Mouse (Mus musculus) C2C12 (cell line): Measurements from ENCODE around the gene Umad1. TPM values are rescaled to one million over a fixed set of nuclear protein-coding genes. Genes with fewer than 3 reads are reported as not detected.

ENCODE experiments used
- H3K27me3 ChIP-seq: one replicate; pipeline ENCODE4 v1.6.1; 2011; ENCODE audit not compliant: control insufficient read depth, insufficient read depth, insufficient read length
- H3K36me3 ChIP-seq: one replicate; pipeline ENCODE4 v1.6.1; 2011; ENCODE audit not compliant: control insufficient read depth, insufficient read depth
- H3K4me3 ChIP-seq: one replicate; pipeline ENCODE4 v1.5.1; 2011; ENCODE audit warnings: mild to moderate bottlenecking, control low read depth; ENCODE audit not compliant: poor library complexity, insufficient read depth, severe bottlenecking
- H3K79me2 ChIP-seq: one replicate; pipeline ENCODE4 v1.6.1; 2011; ENCODE audit not compliant: control insufficient read depth, insufficient read depth
- H3K79me3 ChIP-seq: one replicate; pipeline ENCODE4 v1.6.1; 2011; ENCODE audit warnings: low read depth, control low read depth
- H3ac ChIP-seq: one replicate; pipeline ENCODE3; 2011; ENCODE audit warnings: low read depth; ENCODE audit not compliant: control insufficient read depth, insufficient read length
- CEBPB ChIP-seq: IDR thresholded peaks from one replicate; pipeline ENCODE4 v1.6.1; 2011; ENCODE audit warnings: low read depth, mild to moderate bottlenecking, control low read depth, moderate library complexity
- CTCF ChIP-seq: IDR thresholded peaks from one replicate; pipeline ENCODE4 v1.5.1; 2011; ENCODE audit not compliant: control insufficient read depth, insufficient read depth, insufficient read length
- FOSL1 ChIP-seq: IDR thresholded peaks from one replicate; pipeline ENCODE4 v1.8.0; 2011; ENCODE audit warnings: mild to moderate bottlenecking, low read length; ENCODE audit not compliant: poor library complexity, insufficient read depth, severe bottlenecking
- MAX ChIP-seq: IDR thresholded peaks from one replicate; pipeline ENCODE4 v1.6.1; 2011; ENCODE audit warnings: mild to moderate bottlenecking, control low read depth
- MYOD1 ChIP-seq: IDR thresholded peaks from one replicate; pipeline ENCODE4 v1.6.1; 2011; ENCODE audit warnings: low read depth; ENCODE audit not compliant: control insufficient read depth, insufficient read length
- MYOG ChIP-seq: IDR thresholded peaks from one replicate; pipeline ENCODE4 v1.6.1; 2011; ENCODE audit not compliant: control insufficient read depth, insufficient read length; ENCODE audit errors: extremely low read depth
- USF1 ChIP-seq: IDR thresholded peaks from one replicate; pipeline ENCODE4 v1.6.1; 2011; ENCODE audit warnings: low read depth, mild to moderate bottlenecking, control low read depth, moderate library complexity
- polyA plus RNA-seq: library from polyadenylated mRNA; unstranded; fragments of >200 nt; fragmentation: generic; extraction: Trizol; gene quantifications from one replicate; pipeline ENCODE4 v1.2.1, GENCODE M21; 2012; ENCODE audit warnings: missing spikeins

Gene Umad1
- polyA plus RNA-seq, 1 experiment = 4.5 TPM

DNA sequence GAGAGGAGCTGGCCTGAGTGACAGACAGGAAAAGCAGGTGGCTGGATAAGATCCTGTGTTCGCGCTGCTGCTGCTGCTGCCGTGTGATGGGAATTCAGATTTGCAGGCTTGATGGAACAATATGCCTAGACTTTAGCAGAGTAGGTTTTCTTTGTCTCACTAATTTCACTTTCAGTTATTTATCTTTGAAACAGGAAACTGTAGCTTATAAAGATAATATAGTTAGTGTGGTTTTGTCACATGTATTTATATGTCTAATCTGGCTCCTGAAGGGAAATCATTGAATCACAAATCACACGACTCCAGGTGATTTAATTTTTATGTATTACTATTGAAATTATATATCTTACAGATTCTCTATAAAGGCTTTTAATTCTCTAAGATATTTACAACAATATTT lies 24.2 kb downstream of the Umad1 start:
- TF ChIP-seq USF1 (no peak), CEBPB (no peak), MYOD1 (no peak), CTCF (no peak), MAX (no peak), FOSL1 (no peak), MYOG (no peak)
- Histone ChIP-seq H3K79me3 (no peaks in the 10 kb centered on the region), H3K4me3 (no peak overlapping the region), H3K79me2 (no peaks in the 10 kb centered on the region), H3K36me3 (peaks cover 4% of the 10 kb centered on the region), H3K27me3 (no peaks in the 10 kb centered on the region), H3ac (no peak overlapping the region)

DNA sequence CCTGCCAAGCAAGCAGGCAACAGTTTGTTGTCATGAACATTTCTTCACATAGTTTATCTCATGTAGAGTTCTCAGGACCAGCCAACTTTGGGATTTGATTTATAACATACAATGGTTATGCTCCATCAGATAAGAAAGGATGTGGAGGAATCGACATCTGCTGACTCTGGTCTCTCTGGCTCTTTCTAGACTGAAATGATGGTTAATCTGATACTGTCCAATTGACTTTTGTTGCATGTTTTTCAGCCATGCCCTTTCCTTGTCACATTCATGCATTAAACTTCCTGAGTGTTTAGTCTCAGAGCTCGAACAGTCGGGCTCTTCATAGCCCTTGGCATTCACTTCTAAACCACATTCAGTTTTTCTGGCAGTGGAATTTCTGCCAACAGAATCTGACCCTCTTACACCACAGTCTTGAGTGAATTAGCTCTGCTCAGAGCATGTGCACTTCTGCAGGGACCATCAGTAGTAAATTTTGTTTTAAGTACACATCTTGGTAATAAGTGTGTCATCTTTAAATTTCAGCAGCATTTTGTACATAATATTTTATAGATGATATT lies 26.4 kb downstream of the Umad1 start:
- Histone ChIP-seq H3K79me3 (no peaks in the 10 kb centered on the region), H3K27me3 (no peaks in the 10 kb centered on the region), H3ac (no peak overlapping the region), H3K79me2 (no peaks in the 10 kb centered on the region), H3K36me3 (no peaks in the 10 kb centered on the region), H3K4me3 (no peak overlapping the region)
- no peak for TF ChIP-seq FOSL1
- no peak for TF ChIP-seq CEBPB
- no peak for TF ChIP-seq CTCF
- TF ChIP-seq MAX = no peak
- no peak for TF ChIP-seq USF1
- no peak for TF ChIP-seq MYOG
- TF ChIP-seq MYOD1 = no peak

DNA sequence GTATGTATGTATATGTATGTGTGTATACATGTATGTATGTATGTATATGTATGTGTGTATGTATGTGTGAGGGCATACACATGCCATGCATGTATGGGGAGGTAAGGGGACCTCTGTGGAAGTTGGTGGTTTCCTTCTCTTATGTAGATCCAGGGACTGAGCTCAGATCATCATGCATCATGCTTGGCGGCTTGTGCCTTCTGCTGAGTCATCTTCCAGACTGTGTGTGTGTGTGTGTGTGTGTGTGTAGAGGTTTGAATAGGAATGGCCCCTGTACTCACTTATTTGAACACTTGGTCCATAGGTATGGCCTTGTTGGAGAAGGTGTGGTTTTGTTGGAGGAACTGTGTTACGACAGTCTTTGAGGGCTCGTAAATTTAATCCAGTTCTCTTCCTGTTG lies 27.1 kb downstream of the Umad1 start:
- TF ChIP-seq MYOD1 (no peak), USF1 (no peak), MYOG (no peak), CTCF (no peak), MAX (no peak), CEBPB (no peak), FOSL1 (no peak)
- H3K27me3 ChIP-seq = no peaks in the 10 kb centered on the region
- H3K4me3 ChIP-seq = no peak overlapping the region
- no peaks in the 10 kb centered on the region for H3K36me3 ChIP-seq
- no peaks in the 10 kb centered on the region for H3K79me2 ChIP-seq
- no peaks in the 10 kb centered on the region for H3K79me3 ChIP-seq
- H3ac ChIP-seq = no peak overlapping the region

DNA sequence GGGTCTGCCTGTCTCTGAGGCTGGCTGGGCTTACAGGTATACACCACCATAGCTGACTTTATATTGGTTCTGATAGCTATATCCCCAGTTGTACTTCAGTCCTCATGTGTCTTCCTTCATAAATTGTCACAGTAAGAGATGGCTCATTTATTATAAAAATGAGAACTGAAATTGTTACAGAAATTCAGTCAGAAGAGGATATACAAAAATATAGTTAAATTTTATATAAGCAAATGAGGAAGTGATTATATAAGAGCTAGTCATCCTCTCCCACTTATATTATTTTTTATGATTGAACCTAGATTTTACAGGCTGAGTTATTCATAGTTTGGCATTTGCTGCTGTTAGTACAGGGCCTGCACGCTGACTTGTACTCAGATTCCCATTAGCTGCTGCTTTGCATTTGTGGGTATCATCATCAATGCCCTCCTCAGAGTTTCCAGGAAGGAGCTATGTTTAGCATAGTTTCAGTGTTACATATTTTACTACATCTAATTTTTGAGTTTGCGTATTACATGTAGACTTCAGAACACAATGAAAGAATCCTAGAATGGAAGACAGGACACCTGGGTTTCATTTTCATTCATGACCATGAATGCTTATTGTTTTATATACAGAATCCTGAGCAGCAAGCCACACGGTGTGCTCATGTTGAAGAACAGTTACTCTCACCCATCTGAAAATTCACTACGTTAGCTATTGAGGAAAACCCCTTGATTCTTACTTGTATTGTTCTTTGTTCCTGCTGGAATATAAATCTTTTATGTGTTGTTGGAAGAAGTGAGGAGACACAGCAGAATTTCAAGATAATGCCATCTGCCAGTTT lies 29.9 kb downstream of the Umad1 start:
- no peaks in the 10 kb centered on the region for H3K27me3 ChIP-seq
- no peak overlapping the region for H3K4me3 ChIP-seq
- H3K79me2 ChIP-seq = no peaks in the 10 kb centered on the region
- peaks cover 4% of the 10 kb centered on the region for H3K36me3 ChIP-seq
- H3ac ChIP-seq = no peak overlapping the region
- TF ChIP-seq FOSL1 = no peak
- no peak for TF ChIP-seq MYOD1
- no peak for TF ChIP-seq CEBPB
- TF ChIP-seq MAX = no peak
- TF ChIP-seq CTCF = no peak
- TF ChIP-seq USF1 = no peak
- TF ChIP-seq MYOG = no peak
- H3K79me3 ChIP-seq = no peaks in the 10 kb centered on the region

DNA sequence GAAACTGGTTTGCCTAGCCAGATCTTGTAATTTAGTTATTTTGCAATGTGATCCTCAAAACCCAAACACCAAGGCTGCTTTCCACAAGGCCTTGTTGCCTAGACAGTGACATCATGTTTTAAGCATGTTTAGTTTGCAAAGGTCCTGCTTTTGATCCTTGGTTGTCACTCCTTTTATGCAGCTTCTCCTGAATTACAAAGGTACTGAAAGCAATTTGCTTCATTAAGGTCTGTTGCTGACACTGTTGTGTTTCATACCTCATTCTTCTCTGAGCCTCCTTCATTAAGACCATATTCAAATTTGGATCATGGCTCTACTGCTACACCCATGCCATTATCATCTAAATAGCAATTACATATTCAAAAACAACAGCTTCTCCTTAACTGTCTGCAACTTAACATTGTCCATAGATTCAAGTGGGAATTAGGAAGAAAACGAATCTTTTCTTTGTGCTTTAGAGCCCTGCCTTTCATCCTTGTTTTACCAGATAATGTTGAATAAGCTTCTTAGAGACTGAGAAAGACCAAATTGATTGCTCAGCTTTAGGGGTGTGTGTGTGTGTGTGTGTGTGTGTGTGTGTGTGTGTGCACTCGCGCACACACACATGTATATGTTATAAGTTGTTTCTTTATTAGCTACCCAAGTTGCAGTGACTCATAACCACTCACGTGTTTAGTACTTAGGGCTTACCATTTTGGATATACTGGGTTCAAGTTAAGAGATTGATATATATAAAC lies 35.1 kb downstream of the Umad1 start:
- no peak for TF ChIP-seq USF1
- TF ChIP-seq MYOG = no peak
- no peak for TF ChIP-seq MAX
- TF ChIP-seq CTCF = no peak
- no peak for TF ChIP-seq MYOD1
- no peak for TF ChIP-seq CEBPB
- TF ChIP-seq FOSL1 = no peak
- Histone ChIP-seq H3K4me3 (no peak overlapping the region), H3K79me3 (no peaks in the 10 kb centered on the region), H3K36me3 (peaks cover 4% of the 10 kb centered on the region), H3K27me3 (no peaks in the 10 kb centered on the region), H3K79me2 (no peaks in the 10 kb centered on the region), H3ac (no peak overlapping the region)
